Mouse (Mus musculus) G1E (cell line): ENCODE measurements at regions not wholly inside any gene's neighbourhood (a gene's known extent, or its start where the extent isn't known, plus 50 kb on each side); places are given as distances from the start of the nearest gene placed in this dataset.

Source experiments
- ATAC-seq: 2 replicates; pipeline ENCODE4 v1.8.0; 2016; ENCODE audit warnings: mild to moderate bottlenecking; ENCODE audit not compliant: insufficient number of reproducible peaks, poor library complexity, low FRiP score, severe bottlenecking; ENCODE audit errors: extremely low read depth
- DNase-seq: peaks from one replicate; pipeline ENCODE4 v3.0.0; 2012; ENCODE audit warnings: low spot score
- H3K27me3 ChIP-seq: 2 replicates; pipeline ENCODE4 v1.6.1; 2012; ENCODE audit warnings: mild to moderate bottlenecking, low read length, inconsistent platforms; ENCODE audit not compliant: insufficient read depth
- H3K36me3 ChIP-seq: replicated peaks from 2 replicates; pipeline ENCODE3; 2012; ENCODE audit warnings: mild to moderate bottlenecking, inconsistent platforms
- H3K4me1 ChIP-seq: 2 replicates; pipeline ENCODE4 v1.6.1; 2012; ENCODE audit warnings: low read depth, low read length, inconsistent platforms, mixed read lengths; ENCODE audit not compliant: insufficient read depth
- H3K4me3 ChIP-seq: 2 replicates; pipeline ENCODE4 v1.5.1; 2012; ENCODE audit warnings: low read depth, mild to moderate bottlenecking, inconsistent platforms, low read length, moderate library complexity, mixed read lengths
- H3K9me3 ChIP-seq: replicated peaks from 2 replicates; pipeline ENCODE4 v1.6.1; 2012; ENCODE audit warnings: inconsistent platforms
- CTCF ChIP-seq: IDR thresholded peaks from 2 replicates; pipeline ENCODE4 v1.5.1; 2012; ENCODE audit warnings: low read depth, low read length, inconsistent platforms, mixed read lengths
- GATA1 ChIP-seq: IDR thresholded peaks from 2 replicates; pipeline ENCODE4 v1.6.1; 2012; ENCODE audit warnings: borderline replicate concordance, low read length, inconsistent platforms, mixed read lengths
- GATA2 ChIP-seq: IDR thresholded peaks from 2 replicates; pipeline ENCODE4 v1.6.1; 2012; ENCODE audit warnings: low read depth, low read length, inconsistent platforms, borderline replicate concordance
- POLR2AphosphoS5 ChIP-seq: IDR thresholded peaks from 2 replicates; pipeline ENCODE4 v1.6.1; 2012; ENCODE audit warnings: low read depth, low read length, inconsistent platforms; ENCODE audit not compliant: insufficient replicate concordance
- TAL1 ChIP-seq: conservative IDR thresholded peaks from 2 replicates; pipeline ENCODE4 v1.6.1; 2012; ENCODE audit warnings: low read depth, low read length, inconsistent platforms, mixed read lengths

- ATAC-seq = no peak
These were observed 50.8 kb upstream of the Fhl2 start for GRCm38 (mm10) chr1:43247609-43248008.

GRCm38 (mm10) chr1:43250281-43250680 lies 53.5 kb upstream of the Fhl2 start:
- Histone ChIP-seq H3K9me3 (no peaks in the 10 kb centered on the region), H3K27me3 (peaks cover 6% of the 10 kb centered on the region), H3K36me3 (no peaks in the 10 kb centered on the region), H3K4me1 (0 out of 2 replicates have a peak, but pooled peaks cover 2% of the 10 kb centered on the region), H3K4me3 (no peak overlapping the region)
- TF ChIP-seq TAL1 (no peak), GATA1 (no peak), GATA2 (no peak), CTCF (no peak), POLR2AphosphoS5 (no peak)
- DNase-seq = no peak
- ATAC-seq = no peak

More at GRCm38 (mm10) chr1:43247609-43248008, 50.8 kb upstream of the Fhl2 start:
- Histone ChIP-seq H3K4me1 (0 out of 2 replicates have a peak, but pooled peaks cover 2% of the 10 kb centered on the region), H3K36me3 (no peaks in the 10 kb centered on the region), H3K9me3 (no peaks in the 10 kb centered on the region), H3K27me3 (peaks cover 2% of the 10 kb centered on the region), H3K4me3 (no peak overlapping the region)
- TF ChIP-seq POLR2AphosphoS5 (no peak), GATA1 (no peak), CTCF (no peak), GATA2 (no peak)
- no peak for DNase-seq

GRCm38 (mm10) chr1:43251356-43251755 lies 54.6 kb upstream of the Fhl2 start:
- H3K9me3 ChIP-seq = no peaks in the 10 kb centered on the region
- H3K27me3 ChIP-seq = peaks cover 8% of the 10 kb centered on the region
- TF ChIP-seq POLR2AphosphoS5 = no peak
- no peak for TF ChIP-seq TAL1
- TF ChIP-seq GATA1 = no peak
- no peak for TF ChIP-seq CTCF
- TF ChIP-seq GATA2 = no peak
- no peak overlapping the region for H3K4me3 ChIP-seq
- no peak for ATAC-seq
- peaks cover 2% of the 10 kb centered on the region; the same call in 1 of the 2 replicates for H3K4me1 ChIP-seq
- no peaks in the 10 kb centered on the region for H3K36me3 ChIP-seq
- no peak for DNase-seq

DNA sequence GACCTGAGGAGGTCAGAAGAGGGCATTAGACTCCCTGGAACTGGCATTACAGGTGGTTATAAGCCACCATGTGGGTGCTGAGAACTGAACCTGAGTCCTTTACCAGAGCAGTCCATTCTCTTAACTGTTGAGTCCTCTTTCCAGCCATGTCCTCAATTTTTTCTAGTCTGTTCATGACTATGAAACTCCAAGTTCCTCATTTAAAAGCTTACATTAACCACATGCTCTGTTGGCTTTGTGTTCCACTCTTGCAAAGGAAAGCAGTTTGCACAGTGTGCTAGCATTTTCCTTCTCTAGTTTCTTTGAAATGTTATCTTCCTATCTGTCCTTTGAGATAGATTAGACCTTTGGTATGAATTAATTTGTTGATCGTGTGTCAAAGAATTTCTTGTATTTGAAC lies 57.3 kb upstream of the Fhl2 start:
- Histone ChIP-seq H3K4me1 (peaks cover 2% of the 10 kb centered on the region; the same call in 1 of the 2 replicates), H3K27me3 (peaks cover 10% of the 10 kb centered on the region; the same call in 1 of the 2 replicates), H3K4me3 (no peak overlapping the region), H3K9me3 (no peaks in the 10 kb centered on the region), H3K36me3 (no peaks in the 10 kb centered on the region)
- ATAC-seq (no peak), DNase-seq (no peak)
- TF ChIP-seq GATA2 (no peak), GATA1 (no peak), POLR2AphosphoS5 (no peak), TAL1 (no peak), CTCF (no peak)

- no peaks in the 10 kb centered on the region; the same call in 1 of the 2 replicates for H3K4me1 ChIP-seq
- H3K36me3 ChIP-seq = no peaks in the 10 kb centered on the region
- no peaks in the 10 kb centered on the region for H3K9me3 ChIP-seq
- H3K27me3 ChIP-seq = peaks cover 12% of the 10 kb centered on the region; the same call in 1 of the 2 replicates
- TF ChIP-seq POLR2AphosphoS5 = no peak
- no peak for TF ChIP-seq CTCF
- TF ChIP-seq TAL1 = no peak
- no peak for TF ChIP-seq GATA2
- no peak for TF ChIP-seq GATA1
- H3K4me3 ChIP-seq = no peak overlapping the region
- no peak for DNase-seq
- ATAC-seq = no peak
These were observed 59.3 kb upstream of the Fhl2 start for GRCm38 (mm10) chr1:43256078-43256477.

DNA sequence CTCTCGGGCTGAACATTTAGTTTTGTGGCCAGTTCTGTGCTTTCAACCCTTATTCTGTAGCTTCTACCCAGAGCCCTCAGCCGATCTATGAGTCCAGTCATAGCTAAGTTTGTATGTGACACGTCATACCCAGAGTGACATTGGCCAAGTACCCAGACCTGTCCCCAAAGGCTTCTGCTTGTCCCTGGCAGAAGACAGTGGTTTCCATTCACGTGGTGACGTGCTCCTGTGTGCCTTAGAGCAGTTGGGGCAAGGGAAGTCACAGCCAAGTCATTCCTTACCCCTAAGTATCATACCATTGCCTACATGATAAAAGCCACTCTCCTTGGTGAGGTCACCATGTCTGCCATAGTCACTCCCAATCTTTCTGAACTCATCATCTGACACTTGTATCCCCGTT lies 61.1 kb upstream of the Fhl2 start:
- ATAC-seq = no peak; the same call in 1 of the 2 replicates
- H3K4me3 ChIP-seq = no peak overlapping the region; the same call in 1 of the 2 replicates

GRCm38 (mm10) chr1:43259841-43260240 lies 63.1 kb upstream of the Fhl2 start:
- no peaks in the 10 kb centered on the region for H3K9me3 ChIP-seq
- ATAC-seq (no peak), DNase-seq (no peak)
- peaks cover 5% of the 10 kb centered on the region for H3K4me1 ChIP-seq
- TF ChIP-seq GATA1 (no peak), CTCF (no peak), POLR2AphosphoS5 (no peak), GATA2 (no peak), TAL1 (no peak)
- H3K27me3 ChIP-seq = peaks cover 10% of the 10 kb centered on the region; the same call in 1 of the 2 replicates
- H3K36me3 ChIP-seq = no peaks in the 10 kb centered on the region
- no peak overlapping the region for H3K4me3 ChIP-seq

More for the DNA sequence above, 61.1 kb upstream of the Fhl2 start:
- H3K27me3 ChIP-seq = peaks cover 12% of the 10 kb centered on the region; the same call in 1 of the 2 replicates
- no peak for TF ChIP-seq GATA1
- no peak for TF ChIP-seq GATA2
- no peak for TF ChIP-seq TAL1
- TF ChIP-seq POLR2AphosphoS5 = no peak
- no peak for TF ChIP-seq CTCF
- no peaks in the 10 kb centered on the region; the same call in 1 of the 2 replicates for H3K4me1 ChIP-seq
- H3K36me3 ChIP-seq = no peaks in the 10 kb centered on the region
- no peak for DNase-seq
- H3K9me3 ChIP-seq = no peaks in the 10 kb centered on the region
